10 mouse cellular contexts compared by ENCODE assay signal in the genomic region with DNA sequence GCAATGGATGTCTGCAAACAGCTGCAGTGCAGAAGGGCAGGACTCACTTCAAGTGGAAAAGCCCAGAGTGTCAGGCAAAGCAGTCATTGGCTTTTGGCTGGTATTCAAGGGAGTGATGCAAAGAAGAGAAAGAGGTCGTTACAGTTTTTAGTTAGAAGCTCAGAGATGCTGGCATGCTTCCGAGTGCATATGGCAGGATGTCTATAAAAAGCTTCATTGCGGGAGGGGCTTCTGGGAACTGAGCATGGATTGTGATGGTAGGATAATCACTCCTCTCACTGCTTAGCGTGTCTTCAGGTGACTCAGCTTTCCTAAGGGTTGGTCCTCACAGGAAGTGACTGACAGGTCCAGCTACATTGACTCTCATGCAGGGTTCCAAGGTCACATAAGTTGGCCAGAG.
DNase-seq lines count a peak whose midpoint lies in the region; TF ChIP-seq lines count a peak whose summit lies in the region.
"Had no signal": no experiment of that assay in that cellular context is flagged by ENCODE, and none has a peak within 500 bp of the region (broad histone marks: within the 10 kb centered on the region; RNA-seq: fewer than 3 reads in every experiment).

No protein-coding gene starts in this region.

- H3K4me1 ChIP-seq in cerebellum, adult 2 months (ENCODE audit: control insufficient read depth, insufficient read depth, low read length): no peaks in the 10 kb centered on the region

- H3K27ac ChIP-seq in cerebellum, adult 2 months (ENCODE audit: insufficient read depth, low read length): no peak overlapping the region
- H3K27ac ChIP-seq: heart, embryonic 15.5 days; kidney, embryonic 15.5 days had no signal

- intact Hi-C loops in heart, postnatal 36 days (cut with DNase I): no loop called here
- intact Hi-C loops in left cerebral cortex, postnatal 36 days (cut with DNase I): no loop called here

- TF ChIP-seq CTCF in cerebellum, adult 2 months (IDR thresholded peaks at IDR 0.05; ENCODE audit: borderline replicate concordance, insufficient read depth, low read depth, low read length): no peak

- no peak overlapping the region for H3K4me3 ChIP-seq in cerebellum, adult 2 months (replicated peaks; ENCODE audit: insufficient read depth, low read depth, low read length)
- H3K4me3 ChIP-seq: heart, embryonic 15.5 days; kidney, embryonic 15.5 days had no signal

- no peak for TF ChIP-seq POLR2A in cerebellum, adult 2 months (IDR thresholded peaks at IDR 0.05; ENCODE audit: borderline replicate concordance, insufficient read depth, low read length)

- DNase-seq in cerebellum, adult 2 months: peak; percentile 21 to 50
- no peak for DNase-seq in cerebellum, adult 11 months
- DNase-seq in heart, postnatal 4 days: peak; percentile 25
- no peak for DNase-seq in heart, postnatal 36 days
- peak; percentile 6 for DNase-seq in NIH3T3 (ENCODE audit: low read depth)
- DNase-seq in left cerebral cortex, postnatal 36 days (ENCODE audit: low spot score in 2 of 2): peak; percentile 19 to 25
- no peak for DNase-seq in layer of hippocampus, postnatal 14 days (ENCODE audit: low spot score in 2 of 2)
- no peak for DNase-seq in adrenal gland, adult (ENCODE audit: inconsistent age in 2 of 2, low spot score in 1 of 2)

- WGBS in cerebellum, adult 2 months: 7% methylated on average over 4 of the region's 4 CpGs

- no peaks in the 10 kb centered on the region; the same call in 1 of the 2 replicates for H3K27me3 ChIP-seq in cerebellum, adult 2 months (ENCODE audit: control insufficient read depth, insufficient read depth, low read length)
- H3K27me3 ChIP-seq: heart, embryonic 15.5 days; kidney, embryonic 15.5 days had no signal

Comparison
In these comparisons a context has a peak if more than half of its experiments do, and no peak if none do; other contexts are left out.
1. DNase-seq: peak in cerebellum, adult 2 months (2 of 2), heart, postnatal 4 days (single experiment), NIH3T3 (single experiment) and left cerebral cortex, postnatal 36 days (2 of 2); none in cerebellum, adult 11 months (single experiment), heart, postnatal 36 days (0 of 2), layer of hippocampus, postnatal 14 days (0 of 2) and adrenal gland, adult (0 of 2).